Mouse (Mus musculus): Measurements from ENCODE around the gene Tgm2.

DNA sequence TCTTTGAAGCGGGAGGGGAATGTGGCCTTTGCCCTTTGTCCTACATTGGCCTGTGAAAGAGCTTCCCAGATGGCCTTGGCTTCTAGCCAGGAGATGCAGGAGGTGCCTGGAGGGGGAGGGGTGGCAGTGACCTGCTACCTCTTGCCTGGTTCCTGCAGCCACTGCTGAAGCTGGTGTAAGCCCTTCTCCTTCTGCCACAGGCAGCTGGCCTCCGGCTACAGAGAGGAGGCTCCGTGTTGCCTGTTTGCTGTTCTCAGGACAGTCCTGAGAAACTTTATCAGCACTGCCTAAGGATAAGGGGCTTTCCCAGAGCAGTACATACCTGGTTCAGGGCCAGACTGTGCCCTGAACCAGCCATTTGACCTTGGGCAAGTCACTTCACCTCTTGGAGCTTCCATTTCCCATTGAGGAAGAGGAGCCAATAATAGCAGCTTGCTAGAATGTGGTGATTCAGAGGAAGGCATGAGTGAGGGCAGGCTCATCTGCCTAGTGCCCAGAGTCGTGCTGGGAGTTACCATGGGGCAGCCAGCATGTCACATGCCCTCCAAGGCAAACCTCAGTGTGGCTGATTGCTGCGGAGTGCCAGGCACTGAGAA is 15.7 kb downstream of the Tgm2 start:
- TF ChIP-seq CTCF (IDR thresholded peaks at IDR 0.05; ENCODE audit: insufficient read depth, low read length) (no peak), POLR2A (IDR thresholded peaks at IDR 0.05; ENCODE audit: borderline replicate concordance, extremely low read depth, low read depth, low read length) (no peak)

All from lung, adult 2 months (tissue).